Mouse (Mus musculus) embryonic stem cell, embryonic (primary cell): Measurements from ENCODE around the gene Flrt1.

ENCODE experiments used
- CTCF ChIA-PET, 4 experiments: fragments of 300-600 bp in 2 of 4; fragments of 350-600 bp in 2 of 4; sonication (Branson Sonifier 250); formaldehyde crosslinking; loops; one replicate each; lab custom pipeline; 2022; ENCODE audit warnings: inconsistent platforms in 2 of 4; lab: Charles Lee
- POLR2A ChIA-PET, 4 experiments: fragments of 300-600 bp in 2 of 4; fragments of 350-600 bp in 2 of 4; sonication (Branson Sonifier 250); formaldehyde crosslinking; loops; one replicate each; lab custom pipeline; 2022; ENCODE audit warnings: antibody characterized with exemption in 4 of 4, inconsistent platforms in 1 of 4; lab: Charles Lee

Flrt1 gene

DNA sequence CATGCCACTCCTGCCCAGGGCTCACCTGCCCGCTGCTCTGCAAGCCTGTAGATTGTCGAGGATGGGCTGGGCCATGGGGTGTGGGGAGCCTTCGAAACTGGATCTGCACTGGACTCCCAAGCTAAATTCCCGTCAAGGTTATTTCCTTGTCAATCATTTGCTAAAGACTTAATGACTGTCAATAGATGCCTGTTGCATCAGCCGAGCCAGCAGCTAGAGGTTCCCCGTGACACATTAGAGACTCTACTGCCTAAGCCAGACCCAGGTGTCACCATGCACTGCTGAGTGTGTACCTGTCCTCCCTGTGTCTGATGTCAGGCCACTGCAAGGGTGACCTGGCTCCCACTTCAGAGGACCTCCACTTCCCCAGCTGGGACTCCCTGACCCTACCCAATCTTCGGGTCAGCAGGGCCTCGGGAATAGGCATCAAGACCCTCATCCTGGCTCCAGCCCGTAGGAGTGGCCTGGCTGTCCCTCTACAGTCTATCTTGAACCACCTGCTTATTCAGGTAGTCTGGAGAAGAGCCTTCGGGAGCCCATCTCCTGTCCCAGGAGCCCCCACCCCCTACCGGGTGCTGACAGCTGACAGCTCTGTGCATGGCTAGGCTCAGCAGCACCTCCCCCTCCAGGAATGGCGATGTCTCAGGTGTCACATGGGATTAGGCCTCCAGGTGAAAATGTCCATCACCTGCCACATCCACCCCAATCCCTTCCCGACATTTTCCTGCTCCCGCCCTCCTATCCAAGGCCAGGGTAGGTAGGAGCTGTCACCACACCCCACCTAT, 31.4 kb upstream of the Flrt1 start:
- CTCF ChIA-PET: interaction anchor here in 1 of 4 experiments (0.7 kb wide), 1 partner anchor 830 kb away, joined by 3 read pairs; no protein-coding TSS in a partner anchor
- POLR2A ChIA-PET: interaction anchor here in 3 of 4 experiments (0.6 to 2.6 kb wide), 17 partner anchors 11 to 280 kb away, joined by 3 to 8 read pairs (median 4); partner anchors contain the start of genes 2700081O15Rik (in 1 of the 3), Macrod1 (in 1 of the 3), Otub1 (in 1 of the 3) and Plcb3 (in 1 of the 3)

DNA sequence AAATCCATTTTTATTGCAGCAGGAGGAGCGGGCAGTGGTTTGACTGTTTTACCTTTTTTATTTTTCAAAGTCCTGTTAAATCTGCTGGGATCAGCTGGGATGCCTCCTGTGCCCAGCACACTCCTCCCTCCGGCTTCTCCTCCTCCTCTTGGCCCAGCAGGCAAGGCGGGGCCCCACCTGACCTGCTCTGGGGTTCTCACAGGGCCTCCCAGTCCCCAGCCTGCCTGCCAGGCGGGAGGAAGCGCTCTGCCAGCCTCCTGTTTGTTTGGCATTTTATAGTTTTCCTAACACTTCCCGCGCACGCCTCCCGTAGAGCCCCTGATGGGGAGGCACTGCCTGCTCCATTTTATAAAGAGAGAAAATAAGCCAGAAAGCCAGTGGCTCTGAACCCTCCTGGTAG, 30.5 kb upstream of the Flrt1 start:
- CTCF ChIA-PET: no interaction called here
- POLR2A ChIA-PET: interaction anchor here in 2 of 4 experiments (0.7 to 5.0 kb wide), 9 partner anchors 9 to 281 kb away, joined by 3 to 24 read pairs (median 4); partner anchors contain the start of genes 2700081O15Rik (in 1 of the 2) and Plcb3 (in 1 of the 2)

GRCm38 (mm10) chr19:7135525-7135924, 30.0 kb upstream of the Flrt1 start:
- POLR2A ChIA-PET: interaction anchor here in 2 of 4 experiments (0.7 to 5.0 kb wide), 3 partner anchors 9 to 22 kb away, joined by 3 to 24 read pairs (median 6); no protein-coding TSS in a partner anchor
- CTCF ChIA-PET: no interaction called here

DNA sequence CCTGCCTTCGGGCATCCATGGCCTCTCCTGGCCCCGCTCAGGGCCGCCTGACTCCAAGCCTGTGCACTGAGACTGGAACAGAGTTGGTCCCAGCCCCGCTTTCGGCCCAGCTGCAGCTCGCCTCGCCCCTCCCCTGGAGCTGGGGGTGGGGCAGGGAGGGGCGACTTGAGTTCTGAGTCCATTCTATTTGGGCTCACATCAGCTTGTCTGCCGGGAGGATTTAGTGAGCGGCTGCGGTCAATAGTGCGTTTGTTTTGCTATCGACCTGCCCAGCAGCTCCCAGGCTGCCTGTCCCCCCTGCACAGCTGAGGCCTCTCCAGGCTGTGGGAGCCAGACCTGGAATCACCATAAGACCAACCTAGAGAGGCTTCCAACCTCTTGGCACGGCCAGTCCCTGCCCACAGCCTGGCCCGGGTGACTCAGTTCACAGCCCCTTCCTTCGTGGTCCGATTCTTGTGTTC, 29.1 kb upstream of the Flrt1 start:
- POLR2A ChIA-PET: interaction anchor here (0.6 to 5.0 kb wide), 12 partner anchors 10 to 1624 kb away, joined by 3 to 24 read pairs (median 4); no protein-coding TSS in a partner anchor

GRCm38 (mm10) chr19:7133436-7133835, 27.9 kb upstream of the Flrt1 start:
- ChIA-PET CTCF (interaction anchor here in 3 of 4 experiments (0.6 to 1.4 kb wide), 4 partner anchors 29 to 526 kb away, joined by 4 to 15 read pairs (median 7); no protein-coding TSS in a partner anchor), POLR2A (interaction anchor here in 2 of 4 experiments (0.7 to 5.0 kb wide), 11 partner anchors 11 to 135 kb away, joined by 3 to 24 read pairs (median 3); partner anchors contain the start of gene Stip1 (in 1 of the 2))

More for the DNA sequence above, 29.1 kb upstream of the Flrt1 start:
- CTCF ChIA-PET: interaction anchor here in 2 of 4 experiments (0.6 to 1.4 kb wide), 6 partner anchors 31 to 861 kb away, joined by 3 to 4 read pairs (median 4); no protein-coding TSS in a partner anchor

DNA sequence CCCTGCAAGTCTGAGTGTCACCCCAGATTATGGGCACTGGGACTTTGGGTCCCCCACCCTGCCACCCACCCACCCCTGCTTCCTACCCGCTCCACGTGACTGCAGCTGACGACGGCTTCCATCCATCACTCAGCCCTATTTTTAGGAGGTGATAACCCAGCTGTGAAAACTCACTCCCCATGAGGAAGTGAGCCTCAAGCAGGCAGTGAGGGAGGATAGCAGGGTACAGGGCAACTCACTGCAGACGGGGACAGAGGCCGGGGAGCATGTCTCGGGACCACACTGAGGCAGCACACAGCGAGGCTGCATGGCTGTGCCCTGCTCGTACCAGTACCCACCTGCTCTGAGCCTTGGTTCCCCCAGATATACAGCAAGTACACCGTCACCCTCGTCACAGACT, 24.8 kb upstream of the Flrt1 start:
- POLR2A ChIA-PET: interaction anchor here in 1 of 4 experiments (1.1 kb wide), 1 partner anchor 17 kb away, joined by 3 read pairs; no protein-coding TSS in a partner anchor
- CTCF ChIA-PET: interaction anchor here in 3 of 4 experiments (0.6 to 1.1 kb wide), 8 partner anchors 8 to 447 kb away, joined by 3 to 9 read pairs (median 4); no protein-coding TSS in a partner anchor

- ChIA-PET POLR2A (interaction anchor here in 2 of 4 experiments (0.8 to 1.8 kb wide), 5 partner anchors 11 to 139 kb away, joined by 3 to 5 read pairs (median 3); no protein-coding TSS in a partner anchor), CTCF (interaction anchor here in 3 of 4 experiments (0.6 to 0.9 kb wide), 3 partner anchors 16 to 58 kb away, joined by 3 to 4 read pairs (median 3); no protein-coding TSS in a partner anchor)
These were observed 23.3 kb upstream of the Flrt1 start for GRCm38 (mm10) chr19:7128551-7129475.

GRCm38 (mm10) chr19:7126933-7127332, 21.4 kb upstream of the Flrt1 start:
- ChIA-PET CTCF (no interaction called here), POLR2A (interaction anchor here in 1 of 4 experiments (0.5 to 1.8 kb wide), 4 partner anchors 13 to 57 kb away, joined by 3 to 4 read pairs (median 4); no protein-coding TSS in a partner anchor)

DNA sequence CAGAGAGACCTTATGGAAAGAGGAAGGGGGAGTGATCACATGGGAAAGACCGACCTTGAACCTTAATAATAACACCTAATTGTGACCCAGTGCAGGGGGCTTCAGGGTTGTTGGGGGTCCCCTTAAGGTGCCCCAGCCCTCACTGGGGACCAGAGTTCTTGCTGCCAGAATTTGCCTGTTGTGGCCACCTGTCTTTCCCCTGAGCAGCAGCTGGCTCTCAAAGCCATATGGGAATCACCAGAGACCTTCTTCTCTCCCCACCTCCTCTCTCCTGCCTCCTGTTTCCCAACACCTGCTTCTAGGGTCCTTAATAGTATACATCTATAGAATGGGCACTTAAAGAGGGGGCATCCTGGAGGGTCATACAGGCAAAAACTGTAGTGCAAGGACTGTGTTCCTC, 20.7 kb upstream of the Flrt1 start:
- ChIA-PET POLR2A (interaction anchor here in 1 of 4 experiments (0.5 kb wide), 1 partner anchor 13 kb away, joined by 3 read pairs; no protein-coding TSS in a partner anchor), CTCF (no interaction called here)

DNA sequence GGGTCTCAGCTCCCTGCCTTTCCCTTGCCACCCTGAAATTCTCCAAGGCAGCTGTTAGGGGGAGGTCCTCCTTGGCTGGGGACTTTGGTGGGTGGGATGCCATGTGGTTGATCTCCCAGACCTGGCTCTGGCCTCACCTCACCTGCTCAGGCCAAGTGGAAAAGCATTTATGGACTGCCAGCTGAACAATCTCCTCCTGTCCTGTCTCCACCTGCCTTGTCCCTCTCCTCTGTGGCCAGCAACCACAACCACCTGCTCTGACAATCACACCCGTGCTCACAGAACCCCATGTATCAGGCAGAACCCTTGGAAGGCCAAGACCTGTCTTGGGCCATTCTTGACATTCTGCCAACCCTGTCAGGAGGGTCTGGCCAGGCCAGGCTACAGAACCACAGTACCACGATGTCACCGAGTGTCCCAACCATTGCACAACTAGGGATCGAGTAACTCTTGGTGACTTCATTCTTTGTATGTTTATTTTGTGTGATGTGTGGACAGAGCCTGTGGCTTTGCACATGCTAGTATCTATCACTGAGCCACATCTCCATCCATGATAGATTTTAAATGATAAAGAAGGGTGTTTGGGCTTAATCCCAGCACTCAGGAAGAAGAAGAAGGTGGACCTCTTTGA, 20.1 kb upstream of the Flrt1 start:
- ChIA-PET CTCF (interaction anchor here in 1 of 4 experiments (0.6 kb wide), 1 partner anchor 36 kb away, joined by 3 read pairs; no protein-coding TSS in a partner anchor), POLR2A (no interaction called here)

GRCm38 (mm10) chr19:7122698-7123306, 17.3 kb upstream of the Flrt1 start:
- ChIA-PET CTCF (interaction anchor here in 2 of 4 experiments (1.0 to 1.4 kb wide), 2 partner anchors 8 to 21 kb away, joined by 3 to 4 read pairs; no protein-coding TSS in a partner anchor), POLR2A (interaction anchor here in 2 of 4 experiments (0.6 to 1.5 kb wide), 4 partner anchors 9 to 35 kb away, joined by 3 to 6 read pairs (median 4); no protein-coding TSS in a partner anchor)

GRCm38 (mm10) chr19:7122277-7122676, 16.7 kb upstream of the Flrt1 start:
- POLR2A ChIA-PET: interaction anchor here in 3 of 4 experiments (0.6 to 1.5 kb wide), 7 partner anchors 9 to 452 kb away, joined by 3 to 6 read pairs (median 3); no protein-coding TSS in a partner anchor

DNA sequence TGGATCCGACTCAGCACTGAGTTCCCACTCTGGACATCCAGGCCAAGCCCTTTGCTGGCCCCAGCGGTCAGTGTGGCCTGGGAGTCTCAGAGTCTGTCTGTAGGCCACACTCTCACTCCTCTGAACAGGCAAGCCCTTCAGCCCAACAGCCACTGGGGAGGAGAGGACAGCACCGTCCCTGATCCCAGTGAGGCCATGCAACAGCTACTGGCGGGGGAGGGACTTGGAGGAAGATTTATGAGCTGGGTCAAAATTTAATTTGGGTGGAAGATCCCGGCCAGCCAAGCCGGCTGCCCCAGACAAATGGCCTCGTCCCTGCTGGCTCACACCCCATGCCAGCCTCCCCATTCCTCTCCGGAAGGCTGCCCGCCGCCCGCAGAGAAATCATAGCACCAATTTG, 15.7 kb upstream of the Flrt1 start:
- CTCF ChIA-PET: interaction anchor here in 1 of 4 experiments (1.0 kb wide), 1 partner anchor 9 kb away, joined by 3 read pairs; no protein-coding TSS in a partner anchor
- POLR2A ChIA-PET: interaction anchor here in 2 of 4 experiments (0.8 to 1.5 kb wide), 4 partner anchors 8 to 24 kb away, joined by 3 to 6 read pairs (median 3); no protein-coding TSS in a partner anchor

More at GRCm38 (mm10) chr19:7122277-7122676, 16.7 kb upstream of the Flrt1 start:
- CTCF ChIA-PET: interaction anchor here in 3 of 4 experiments (0.5 to 1.4 kb wide), 5 partner anchors 9 to 319 kb away, joined by 3 to 4 read pairs (median 3); no protein-coding TSS in a partner anchor

GRCm38 (mm10) chr19:7117653-7118307, 12.3 kb upstream of the Flrt1 start:
- CTCF ChIA-PET: interaction anchor here in 3 of 4 experiments (0.6 kb wide), 4 partner anchors 72 to 1089 kb away, joined by 3 to 5 read pairs (median 3); no protein-coding TSS in a partner anchor
- POLR2A ChIA-PET: interaction anchor here in 3 of 4 experiments (0.6 to 1.3 kb wide), 3 partner anchors 11 to 100 kb away, joined by 3 read pairs; partner anchors contain the start of gene Cox8a (in 1 of the 3)

DNA sequence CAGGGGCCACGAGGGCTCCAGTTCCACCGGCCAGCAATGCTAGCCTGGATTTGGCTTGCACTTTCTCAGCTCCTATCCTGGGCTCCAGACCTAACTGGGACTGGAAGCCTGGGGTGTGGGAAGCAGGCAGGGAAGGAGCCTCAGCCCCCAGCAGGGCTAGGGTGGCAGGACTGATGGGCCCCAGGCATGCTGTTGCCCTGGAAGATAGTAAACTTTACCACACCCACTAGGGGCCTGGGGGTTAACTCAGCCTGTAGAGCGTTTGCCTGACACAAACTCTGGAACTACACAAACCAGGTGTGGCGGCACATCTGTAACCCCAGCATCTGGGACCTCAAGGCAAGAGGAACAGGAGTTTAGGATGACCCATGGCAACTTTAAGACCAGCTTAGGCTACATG, 11.6 kb upstream of the Flrt1 start:
- ChIA-PET POLR2A (interaction anchor here in 1 of 4 experiments (1.3 kb wide), 1 partner anchor 100 kb away, joined by 3 read pairs; the partner anchor contains the start of gene Cox8a), CTCF (interaction anchor here in 1 of 4 experiments (0.6 kb wide), 1 partner anchor 1088 kb away, joined by 3 read pairs; no protein-coding TSS in a partner anchor)
